Mouse (Mus musculus) lung, postnatal 0 days (tissue): Measurements from ENCODE around the gene Ano4. TPM values are rescaled to one million over a fixed set of nuclear protein-coding genes. Genes with fewer than 3 reads are reported as not detected.
A peak's percentile ranks its signal among the peaks of the same experiment; 100 is the strongest.

Experiments used
- ATAC-seq: fragments of 200-750 bp; cut with Nextera tagmentation; 2 replicates; pipeline ENCODE4 v1.8.0; 2017; ENCODE audit warnings: moderate library complexity
- DNase-seq: peaks from one replicate; pipeline ENCODE4 v3.0.0-alpha.2; 2016; ENCODE audit warnings: low spot score
- H3K27ac ChIP-seq: fragments of 300-500 bp; sonication (generic); 2 replicates; pipeline ENCODE4 v1.5.1; 2014; ENCODE audit warnings: antibody characterized with exemption, mild to moderate bottlenecking, low read length, mixed read lengths
- H3K27me3 ChIP-seq: fragments of 300-500 bp; sonication (generic); replicated peaks from 2 replicates; pipeline ENCODE4 v1.6.1; 2014; ENCODE audit warnings: low read length, mixed read lengths; ENCODE audit not compliant: insufficient read depth
- H3K36me3 ChIP-seq: fragments of 300-500 bp; sonication (generic); 2 replicates; pipeline ENCODE4 v1.6.1; 2014; ENCODE audit warnings: low read length, mixed read lengths; ENCODE audit not compliant: insufficient read depth
- H3K4me1 ChIP-seq: fragments of 300-500 bp; sonication (generic); 2 replicates; pipeline ENCODE4 v1.6.1; 2014; ENCODE audit warnings: antibody characterized with exemption, low read depth, low read length, mixed read lengths; ENCODE audit not compliant: insufficient read depth
- H3K4me2 ChIP-seq: fragments of 300-500 bp; sonication (generic); replicated peaks from 2 replicates; pipeline ENCODE4 v1.6.1; 2014; ENCODE audit warnings: low read depth, mild to moderate bottlenecking, low read length, moderate library complexity, mixed read lengths
- H3K4me3 ChIP-seq: fragments of 300-500 bp; sonication (generic); 2 replicates; pipeline ENCODE4 v1.5.1; 2014; ENCODE audit warnings: low read depth, low read length
- H3K9ac ChIP-seq: fragments of 300-500 bp; sonication (generic); replicated peaks from 2 replicates; pipeline ENCODE4 v1.6.1; 2014; ENCODE audit warnings: low read depth, mild to moderate bottlenecking
- H3K9me3 ChIP-seq: fragments of 300-500 bp; sonication (generic); 2 replicates; pipeline ENCODE4 v1.6.1; 2016; ENCODE audit warnings: low read length, mixed read lengths
- CTCF ChIP-seq: IDR thresholded peaks from 2 replicates; pipeline ENCODE4 v1.5.1; 2016; ENCODE audit warnings: antibody characterized with exemption, mild to moderate bottlenecking
- EP300 ChIP-seq: IDR thresholded peaks from 2 replicates; pipeline ENCODE4 v1.6.1; 2016; ENCODE audit warnings: antibody characterized with exemption, mild to moderate bottlenecking, control low read depth
- WGBS: fragments of 180-500 bp; shearing (Covaris S2); extraction: QIAGEN DNeasy Blood & Tissue Kit; methylation state at CpG from one replicate; pipeline ENCODE4 v1.1.7; 2014; 5-methylcytosine and 5-hydroxymethylcytosine counted together
- polyA plus RNA-seq: library from polyadenylated mRNA; unstranded; fragments of >200 nt; fragmentation: Nextera tagmentation; extraction: Ambion mirVana; gene quantifications from 2 replicates; pipeline ENCODE4 v1.2.1, GENCODE M21; 2015

Gene Ano4
- polyA plus RNA-seq, 1 experiment from 2014 or later, result 0.11 TPM

- H3K27ac ChIP-seq, result no peak overlapping the region
- no peak for DNase-seq
- no peak for TF ChIP-seq EP300
- TF ChIP-seq CTCF, result no peak
- ATAC-seq, result no peak
- H3K27me3 ChIP-seq, result no peaks in the 10 kb centered on the region
- no peaks in the 10 kb centered on the region for H3K4me1 ChIP-seq
- no peaks in the 10 kb centered on the region for H3K36me3 ChIP-seq
- no peak overlapping the region for H3K9ac ChIP-seq
- WGBS, result 71% methylated on average over 1 of the region's 1 CpGs
- H3K4me3 ChIP-seq, result no peak overlapping the region
- no peaks in the 10 kb centered on the region for H3K9me3 ChIP-seq
- no peak overlapping the region for H3K4me2 ChIP-seq
Observed at GRCm38 (mm10) chr10:89243808-89244207, 100.8 kb downstream of the Ano4 start.

GRCm38 (mm10) chr10:89224524-89224923, 120.0 kb downstream of the Ano4 start:
- Histone ChIP-seq H3K4me2 (no peak overlapping the region), H3K27ac (no peak overlapping the region), H3K9ac (no peak overlapping the region), H3K27me3 (no peaks in the 10 kb centered on the region), H3K4me1 (no peaks in the 10 kb centered on the region), H3K4me3 (no peak overlapping the region), H3K9me3 (no peaks in the 10 kb centered on the region), H3K36me3 (no peaks in the 10 kb centered on the region)
- DNase-seq (peak; percentile 44), ATAC-seq (no peak)
- 38% methylated on average over 7 of the region's 7 CpGs for WGBS
- TF ChIP-seq EP300 (no peak), CTCF (no peak)

GRCm38 (mm10) chr10:89222284-89222989, 122.1 kb downstream of the Ano4 start:
- H3K9ac ChIP-seq, result no peak overlapping the region
- 71% methylated on average over 6 of the region's 6 CpGs for WGBS
- H3K27ac ChIP-seq, result no peak overlapping the region
- no peaks in the 10 kb centered on the region for H3K27me3 ChIP-seq
- no peak overlapping the region for H3K4me2 ChIP-seq
- no peaks in the 10 kb centered on the region for H3K4me1 ChIP-seq
- no peaks in the 10 kb centered on the region for H3K9me3 ChIP-seq
- H3K36me3 ChIP-seq, result no peaks in the 10 kb centered on the region
- DNase-seq, result no peak
- ATAC-seq, result no peak
- TF ChIP-seq CTCF (no peak), EP300 (no peak)
- no peak overlapping the region for H3K4me3 ChIP-seq

GRCm38 (mm10) chr10:89216078-89216477, 128.5 kb downstream of the Ano4 start:
- Histone ChIP-seq H3K4me2 (no peak overlapping the region), H3K27me3 (no peaks in the 10 kb centered on the region), H3K27ac (no peak overlapping the region), H3K9me3 (no peaks in the 10 kb centered on the region), H3K4me3 (no peak overlapping the region), H3K4me1 (no peaks in the 10 kb centered on the region), H3K36me3 (no peaks in the 10 kb centered on the region), H3K9ac (no peak overlapping the region)
- 75% methylated on average over 6 of the region's 6 CpGs for WGBS
- no peak for TF ChIP-seq CTCF
- no peak for TF ChIP-seq EP300
- no peak for ATAC-seq
- DNase-seq, result no peak

GRCm38 (mm10) chr10:89205858-89206257, 138.7 kb downstream of the Ano4 start:
- Histone ChIP-seq H3K27ac (no peak overlapping the region), H3K4me1 (no peaks in the 10 kb centered on the region), H3K4me2 (no peak overlapping the region), H3K36me3 (no peaks in the 10 kb centered on the region), H3K27me3 (no peaks in the 10 kb centered on the region), H3K9ac (no peak overlapping the region), H3K9me3 (no peaks in the 10 kb centered on the region), H3K4me3 (no peak overlapping the region)
- DNase-seq, result no peak
- 46% methylated on average over 2 of the region's 2 CpGs for WGBS
- TF ChIP-seq CTCF (peak; percentile 43), EP300 (no peak)
- ATAC-seq, result no peak

- Histone ChIP-seq H3K27me3 (no peaks in the 10 kb centered on the region), H3K4me3 (no peak overlapping the region), H3K27ac (no peak overlapping the region), H3K9ac (no peak overlapping the region), H3K4me1 (no peaks in the 10 kb centered on the region), H3K9me3 (no peaks in the 10 kb centered on the region), H3K36me3 (no peaks in the 10 kb centered on the region), H3K4me2 (no peak overlapping the region)
- TF ChIP-seq EP300 (no peak), CTCF (no peak)
- DNase-seq, result no peak
- WGBS, result 90% methylated on average over 10 of the region's 10 CpGs
- no peak for ATAC-seq
Observed at GRCm38 (mm10) chr10:89196444-89196843, 148.1 kb downstream of the Ano4 start.

- Histone ChIP-seq H3K4me3 (no peak overlapping the region), H3K9me3 (no peaks in the 10 kb centered on the region), H3K27me3 (no peaks in the 10 kb centered on the region), H3K27ac (no peak overlapping the region), H3K9ac (no peak overlapping the region), H3K4me2 (no peak overlapping the region), H3K36me3 (no peaks in the 10 kb centered on the region), H3K4me1 (no peaks in the 10 kb centered on the region)
- ATAC-seq (no peak), DNase-seq (no peak)
- TF ChIP-seq EP300, result no peak
- no peak for TF ChIP-seq CTCF
- WGBS, result 69% methylated on average over 3 of the region's 3 CpGs
Observed at GRCm38 (mm10) chr10:89195068-89195467, 149.5 kb downstream of the Ano4 start.
